Mouse (Mus musculus) olfactory bulb, adult 2 months (tissue): ENCODE measurements at regions not wholly inside any gene's neighbourhood (a gene's known extent, or its start where the extent isn't known, plus 50 kb on each side); places are given as distances from the start of the nearest gene placed in this dataset.

Experiments used
- CTCF ChIP-seq: fragments of 200-500 bp; IDR thresholded peaks from 2 replicates; pipeline ENCODE4 v1.5.1; 2012; ENCODE audit warnings: low read depth, mild to moderate bottlenecking, low read length, moderate library complexity; ENCODE audit not compliant: insufficient read depth
- POLR2A ChIP-seq: fragments of 200-500 bp; IDR thresholded peaks from 2 replicates; pipeline ENCODE4 v1.6.1; 2012; ENCODE audit warnings: mild to moderate bottlenecking, low read depth, low read length, moderate library complexity; ENCODE audit not compliant: insufficient read depth

DNA sequence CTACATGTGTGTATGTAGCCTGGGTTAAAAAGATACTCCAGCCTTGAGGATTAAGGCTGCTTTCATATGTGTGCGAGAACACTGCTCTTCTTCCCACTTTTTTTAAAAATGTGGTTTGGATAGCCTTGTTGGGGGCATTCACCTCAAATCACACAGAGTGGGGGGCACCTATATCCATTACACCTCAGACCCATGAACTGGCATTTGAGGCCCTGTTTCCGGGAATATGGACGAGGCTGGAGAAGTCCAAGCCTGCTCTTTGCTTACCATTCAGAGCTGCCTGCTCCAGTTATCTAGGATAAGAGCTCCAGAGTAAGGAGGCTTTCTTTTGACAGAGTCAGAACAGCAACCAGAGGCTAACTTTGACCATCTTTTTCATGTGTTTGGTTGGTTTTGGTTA is 61.9 kb upstream of the Ppara start:
- TF ChIP-seq POLR2A (no peak), CTCF (no peak)
